Mouse (Mus musculus): ENCODE data around the gene Hc. TPM values are rescaled to one million over a fixed set of nuclear protein-coding genes. Genes with fewer than 3 reads are reported as not detected.

Hc gene
- polyA plus RNA-seq, 1 experiment from 2014 or later = not detected

DNA sequence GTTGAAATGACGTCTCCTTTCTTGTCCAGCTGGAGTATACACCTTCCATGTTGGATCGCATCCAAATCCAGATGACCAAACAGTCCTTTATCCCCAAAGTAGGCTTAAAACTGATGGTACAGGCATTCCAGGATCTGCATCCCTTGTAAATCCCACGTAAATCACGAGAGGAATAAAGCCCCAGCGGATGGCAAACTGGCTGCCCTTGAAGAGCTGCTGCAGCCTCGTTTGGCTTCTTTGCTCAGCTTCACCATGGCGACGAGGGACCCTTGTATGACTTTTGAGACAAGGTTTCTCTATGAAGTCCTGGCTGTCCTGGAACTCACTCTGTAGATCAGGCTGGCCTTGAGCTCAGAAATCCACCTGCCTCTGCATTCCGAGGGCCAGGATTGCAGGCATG lies 96.6 kb downstream of the Hc start:
- DNase-seq (ENCODE audit: low read depth, low spot score) = no peak
- CTCF ChIA-PET = no interaction called here
- TF ChIP-seq CTCF (IDR thresholded peaks at IDR 0.05) = no peak
- POLR2A ChIA-PET = no interaction called here
- ATAC-seq = no peak
- no peaks in the 10 kb centered on the region for H3K27me3 ChIP-seq
- in situ Hi-C loops (cut with MboI; ENCODE audit: low pct_unique_long_range_greater_than_20kb) = loop anchor here (5.0 kb wide), 2 partner anchors 177 to 297 kb away; no protein-coding TSS in a partner anchor

DNA sequence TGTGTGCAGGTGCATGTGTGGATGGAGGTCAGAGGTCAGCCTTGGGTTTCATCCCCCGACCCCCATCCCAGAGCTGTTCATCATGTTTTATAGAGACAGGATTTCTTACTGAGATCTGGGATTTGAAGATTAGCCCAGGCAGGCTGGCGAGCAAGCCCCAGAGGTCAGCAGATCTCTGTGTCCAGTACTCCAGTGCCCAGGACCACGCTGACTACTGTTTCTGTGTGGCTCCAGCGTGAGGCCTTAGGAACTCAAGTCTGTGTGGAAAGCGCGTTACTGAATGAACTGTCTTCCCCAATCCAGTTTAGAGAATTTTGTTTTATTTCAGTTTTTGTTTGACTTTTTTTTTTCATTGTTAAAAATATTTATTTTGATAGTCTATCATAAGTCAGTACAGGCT lies 97.0 kb downstream of the Hc start:
- no peak for ATAC-seq
- ChIA-PET CTCF (no interaction called here), POLR2A (no interaction called here)
- in situ Hi-C loops (cut with MboI; ENCODE audit: low pct_unique_long_range_greater_than_20kb) = loop anchor here (5.0 kb wide), 1 partner anchor 297 kb away; no protein-coding TSS in a partner anchor
- H3K27me3 ChIP-seq = no peaks in the 10 kb centered on the region
- DNase-seq (ENCODE audit: low read depth, low spot score) = no peak
- no peak for TF ChIP-seq CTCF (IDR thresholded peaks at IDR 0.05)

DNA sequence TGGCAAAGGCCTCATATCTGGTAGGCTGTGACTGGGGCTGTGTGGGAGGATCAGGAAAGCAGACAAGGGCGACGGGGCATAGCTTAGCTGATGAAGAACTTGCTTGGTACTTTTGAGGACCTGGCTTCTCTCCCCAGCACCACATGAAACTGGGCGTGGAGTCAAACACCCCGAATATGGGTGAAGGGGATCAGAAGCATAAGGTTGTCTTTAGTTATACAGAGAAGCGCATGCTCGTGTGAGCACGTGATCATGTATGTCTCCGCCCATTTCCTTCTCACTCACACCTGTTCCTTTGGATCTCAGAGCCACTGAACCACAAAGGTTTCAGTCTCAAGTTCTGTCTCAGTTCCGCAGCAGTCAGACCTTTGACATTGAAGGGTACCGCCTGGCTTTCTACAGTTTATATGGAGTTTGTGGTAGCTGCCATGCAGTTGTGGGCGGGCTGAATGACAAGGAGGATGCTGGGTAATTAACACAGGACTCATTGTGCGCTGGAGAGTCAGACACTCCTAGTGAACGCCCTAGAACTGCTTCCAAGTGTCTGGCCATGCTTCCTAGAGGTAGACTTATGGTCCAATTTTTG lies 97.8 kb downstream of the Hc start:
- no peaks in the 10 kb centered on the region for H3K27me3 ChIP-seq
- ChIA-PET CTCF (no interaction called here), POLR2A (no interaction called here)
- DNase-seq (ENCODE audit: low read depth, low spot score) = no peak
- no peak for ATAC-seq
- in situ Hi-C loops (cut with MboI; ENCODE audit: low pct_unique_long_range_greater_than_20kb) = loop anchor here (5.0 kb wide), 1 partner anchor 296 kb away; no protein-coding TSS in a partner anchor
- no peak for TF ChIP-seq CTCF (IDR thresholded peaks at IDR 0.05)

DNA sequence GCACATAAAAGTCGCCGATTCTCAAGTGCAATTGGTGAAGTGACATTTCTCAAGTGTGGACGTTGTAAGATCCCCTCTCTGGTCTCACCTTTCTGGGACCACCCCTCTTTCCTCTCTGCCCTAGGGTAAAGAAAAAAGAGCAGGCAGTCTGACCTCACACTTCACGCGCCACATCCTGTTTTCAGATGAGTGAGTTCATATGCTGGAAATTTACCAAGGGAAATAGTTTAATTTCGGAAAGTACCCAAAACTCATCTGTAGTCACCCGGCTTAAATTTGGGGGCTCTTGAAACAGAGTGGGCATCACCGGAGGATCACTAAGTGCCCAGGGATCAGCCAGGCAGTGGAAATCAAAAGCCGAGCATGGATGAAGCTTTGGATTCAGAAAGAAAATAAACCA lies 98.3 kb downstream of the Hc start:
- in situ Hi-C loops (cut with MboI; ENCODE audit: low pct_unique_long_range_greater_than_20kb) = loop anchor here (5.0 kb wide), 1 partner anchor 296 kb away; no protein-coding TSS in a partner anchor
- H3K27me3 ChIP-seq = no peaks in the 10 kb centered on the region
- ATAC-seq (no peak), DNase-seq (ENCODE audit: low read depth, low spot score) (no peak)
- TF ChIP-seq CTCF (IDR thresholded peaks at IDR 0.05) = no peak
- POLR2A ChIA-PET = no interaction called here
- CTCF ChIA-PET = no interaction called here

DNA sequence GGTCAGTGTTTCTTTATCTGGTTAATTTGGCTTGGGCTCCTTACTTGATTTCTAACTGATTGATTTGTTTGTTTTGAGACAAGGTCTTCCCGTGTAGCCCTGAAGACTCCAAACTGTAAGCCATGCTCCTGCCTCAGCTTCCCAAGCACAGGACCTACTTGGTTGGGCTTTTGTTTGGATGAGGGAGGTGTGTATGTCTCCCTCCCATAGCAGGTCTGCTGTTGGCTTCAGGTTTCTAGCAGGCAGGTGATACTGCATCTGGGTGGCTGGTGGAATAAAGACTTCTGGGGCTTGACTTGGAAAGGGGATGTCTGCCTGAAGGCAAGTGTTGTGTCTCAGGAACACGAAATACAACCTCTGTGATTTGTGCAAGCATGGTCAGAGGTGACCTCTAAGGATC lies 99.0 kb downstream of the Hc start:
- ATAC-seq = no peak
- in situ Hi-C loops (cut with MboI; ENCODE audit: low pct_unique_long_range_greater_than_20kb) = loop anchor here (5.0 kb wide), 1 partner anchor 295 kb away; no protein-coding TSS in a partner anchor

DNA sequence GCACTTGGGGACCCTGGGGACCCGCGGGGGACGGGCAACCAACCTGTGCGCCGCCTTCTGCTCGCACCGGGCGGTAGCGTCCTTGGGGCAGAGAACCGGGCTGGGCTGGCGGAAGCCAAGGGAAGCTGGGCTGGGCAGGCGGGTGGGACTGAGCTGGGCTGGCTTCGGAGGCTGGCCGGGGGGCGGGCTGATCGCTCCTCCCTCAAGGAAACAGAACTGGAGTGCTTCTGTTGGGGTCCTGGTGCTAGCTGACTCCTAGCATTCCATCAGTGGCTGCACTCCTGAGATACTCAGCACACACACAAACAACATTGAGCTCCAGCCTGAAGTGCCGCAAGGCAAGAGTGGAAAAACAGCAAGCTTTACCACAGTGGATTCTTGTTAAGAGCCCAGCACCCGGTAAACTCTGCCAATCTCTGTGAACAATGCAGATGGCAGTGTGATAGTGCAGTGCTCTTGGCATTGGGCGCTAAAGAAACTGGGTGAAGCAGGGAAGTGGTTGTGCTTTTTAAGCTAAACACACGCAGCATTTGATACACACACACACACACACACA lies 99.7 kb downstream of the Hc start, which contains the start of gene Traf1:
TSS of gene Traf1 (minus strand) at position 292 of the 556 bp plus-strand sequence.
- ATAC-seq (no peak), DNase-seq (ENCODE audit: low read depth, low spot score) (no peak)
- POLR2A ChIA-PET = no interaction called here
- no peaks in the 10 kb centered on the region for H3K27me3 ChIP-seq
- in situ Hi-C loops (cut with MboI; ENCODE audit: low pct_unique_long_range_greater_than_20kb) = loop anchor here (5.0 kb wide), 1 partner anchor 294 kb away; no protein-coding TSS in a partner anchor
- no peak for TF ChIP-seq CTCF (IDR thresholded peaks at IDR 0.05)
- CTCF ChIA-PET = no interaction called here

More for the DNA sequence above, 99.0 kb downstream of the Hc start:
- ChIA-PET POLR2A (no interaction called here), CTCF (no interaction called here)
- no peaks in the 10 kb centered on the region for H3K27me3 ChIP-seq
- TF ChIP-seq CTCF (IDR thresholded peaks at IDR 0.05) = no peak
- DNase-seq (ENCODE audit: low read depth, low spot score) = no peak

DNA sequence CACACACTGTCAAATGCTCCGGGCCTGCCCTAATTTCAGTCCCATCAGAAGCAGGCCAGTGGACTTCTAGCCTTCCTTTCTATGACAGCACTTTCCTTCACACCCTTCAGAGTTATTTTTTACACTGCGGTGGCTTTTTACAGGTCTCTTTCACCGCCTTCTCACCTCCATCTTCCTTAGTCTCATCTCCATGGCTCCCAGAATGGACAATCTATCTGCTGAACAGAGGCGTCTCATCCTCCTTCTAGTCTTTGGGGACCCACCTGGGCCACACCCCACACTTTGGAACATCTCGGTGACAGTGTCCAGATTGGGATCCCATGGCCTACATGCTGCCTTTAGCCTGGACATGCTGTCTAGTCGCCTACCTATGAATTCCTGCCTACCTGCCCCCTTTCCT lies 100.3 kb downstream of the Hc start:
- CTCF ChIA-PET = no interaction called here
- no peak for ATAC-seq
- no peak for TF ChIP-seq CTCF (IDR thresholded peaks at IDR 0.05)

DNA sequence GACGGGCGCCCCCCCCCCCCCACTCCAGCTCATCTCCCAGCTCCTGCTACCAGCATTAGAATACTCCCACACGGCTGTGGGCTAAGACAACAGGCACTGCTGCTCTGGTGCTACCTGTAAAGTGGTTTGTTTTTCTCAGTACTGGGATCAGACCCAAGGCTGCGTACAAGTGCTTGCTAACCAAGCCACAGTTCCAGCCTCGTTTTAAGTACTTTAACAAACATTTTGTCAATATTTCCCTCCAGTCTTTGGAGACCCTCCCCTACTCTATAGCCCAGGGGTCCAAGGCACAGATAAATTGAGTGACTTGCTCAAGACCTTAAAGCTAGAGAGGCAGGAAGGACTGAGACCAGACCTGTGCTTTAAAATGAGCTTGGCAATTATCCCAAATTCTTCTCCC lies 100.8 kb downstream of the Hc start:
- CTCF ChIA-PET = no interaction called here
- ATAC-seq = no peak
- in situ Hi-C loops (cut with MboI; ENCODE audit: low pct_unique_long_range_greater_than_20kb) = loop anchor here (5.0 kb wide), 1 partner anchor 293 kb away; no protein-coding TSS in a partner anchor

More for the DNA sequence above, 100.3 kb downstream of the Hc start:
- in situ Hi-C loops (cut with MboI; ENCODE audit: low pct_unique_long_range_greater_than_20kb) = loop anchor here (5.0 kb wide), 1 partner anchor 294 kb away; no protein-coding TSS in a partner anchor
- no peaks in the 10 kb centered on the region for H3K27me3 ChIP-seq
- POLR2A ChIA-PET = no interaction called here
- DNase-seq (ENCODE audit: low read depth, low spot score) = no peak

DNA sequence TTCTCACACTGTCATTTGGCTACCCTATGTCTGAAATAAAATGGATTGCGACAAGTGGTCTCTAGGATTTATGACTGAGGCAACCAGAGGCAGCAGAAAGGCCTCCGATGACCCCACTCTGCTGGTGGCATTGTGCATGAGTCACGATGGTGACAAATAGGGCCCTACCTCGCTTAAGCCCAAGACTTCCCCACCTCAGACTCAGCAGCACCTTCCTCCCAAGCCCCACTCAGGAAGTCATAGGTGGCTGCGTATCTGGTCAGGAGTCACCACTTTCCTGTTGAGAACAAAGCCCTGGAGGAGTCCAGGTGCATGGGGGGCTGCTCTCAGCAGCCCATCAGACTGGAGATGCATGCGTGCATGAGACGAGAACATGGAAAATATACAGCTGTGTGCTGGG lies 102.7 kb downstream of the Hc start:
- H3K27me3 ChIP-seq = no peaks in the 10 kb centered on the region
- no peak for TF ChIP-seq CTCF (IDR thresholded peaks at IDR 0.05)
- in situ Hi-C loops (cut with MboI; ENCODE audit: low pct_unique_long_range_greater_than_20kb) = no loop called here
- CTCF ChIA-PET = no interaction called here
- POLR2A ChIA-PET = no interaction called here
- no peak for DNase-seq (ENCODE audit: low read depth, low spot score)
- ATAC-seq = no peak

More for the DNA sequence above, 100.8 kb downstream of the Hc start:
- POLR2A ChIA-PET = no interaction called here
- no peaks in the 10 kb centered on the region for H3K27me3 ChIP-seq
- no peak for DNase-seq (ENCODE audit: low read depth, low spot score)
- TF ChIP-seq CTCF (IDR thresholded peaks at IDR 0.05) = no peak

DNA sequence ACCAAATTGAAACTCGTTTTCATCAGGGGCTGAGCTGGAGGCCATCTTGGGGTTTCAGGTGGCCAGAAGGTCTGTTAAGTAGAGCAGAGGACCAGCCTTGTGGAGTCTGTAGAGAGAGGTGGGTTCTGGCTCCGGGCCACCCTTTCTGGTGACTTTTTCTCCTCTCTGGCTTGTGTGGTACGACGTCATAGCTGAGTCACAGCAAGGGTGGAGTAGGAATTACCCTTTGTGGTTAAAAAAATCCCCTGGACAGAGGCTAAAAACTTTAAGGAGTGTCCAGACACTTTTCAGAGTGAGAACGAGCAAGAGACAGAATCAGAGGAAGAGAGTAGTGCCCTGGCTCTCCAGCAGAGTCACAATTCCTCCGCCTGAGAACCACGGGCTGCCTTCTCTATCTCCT lies 103.2 kb downstream of the Hc start:
- TF ChIP-seq CTCF (IDR thresholded peaks at IDR 0.05) = no peak
- DNase-seq (ENCODE audit: low read depth, low spot score) (peak; percentile 13), ATAC-seq (no peak)
- no peaks in the 10 kb centered on the region for H3K27me3 ChIP-seq
- CTCF ChIA-PET = no interaction called here
- POLR2A ChIA-PET = interaction anchor here (0.7 kb wide), 1 partner anchor 138 kb away, joined by 5 read pairs; no protein-coding TSS in a partner anchor
- in situ Hi-C loops (cut with MboI; ENCODE audit: low pct_unique_long_range_greater_than_20kb) = no loop called here

DNA sequence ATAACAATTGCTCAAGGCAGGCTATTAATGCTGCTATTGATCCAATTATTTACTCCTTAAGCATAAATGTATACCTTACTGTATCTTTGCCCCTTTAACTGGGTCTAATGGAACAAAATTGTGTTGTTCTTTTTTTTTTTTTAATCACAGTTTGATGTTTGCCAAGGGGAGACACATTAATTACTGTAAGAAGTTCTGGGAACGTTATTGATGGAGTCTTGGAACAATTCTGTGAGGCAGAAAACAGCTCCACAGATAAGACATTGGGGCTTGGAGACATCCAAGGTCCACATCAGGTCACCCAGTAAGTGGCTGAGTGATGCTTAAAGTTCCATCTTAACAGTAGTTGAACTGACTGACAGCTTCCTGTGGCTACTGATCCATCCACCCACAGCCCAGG lies 103.8 kb downstream of the Hc start:
- ChIA-PET POLR2A (interaction anchor here (0.7 kb wide), 1 partner anchor 139 kb away, joined by 5 read pairs; no protein-coding TSS in a partner anchor), CTCF (no interaction called here)
- DNase-seq (ENCODE audit: low read depth, low spot score) (no peak), ATAC-seq (no peak)
- no peak for TF ChIP-seq CTCF (IDR thresholded peaks at IDR 0.05)
- no peaks in the 10 kb centered on the region for H3K27me3 ChIP-seq
- in situ Hi-C loops (cut with MboI; ENCODE audit: low pct_unique_long_range_greater_than_20kb) = no loop called here

All from Patski (cell line).